Mouse (Mus musculus) ES-E14 (cell line): ENCODE data around the gene 2310061I04Rik. TPM values are rescaled to one million over a fixed set of nuclear protein-coding genes. Genes with fewer than 3 reads are reported as not detected.

Experiments
- DNase-seq: peaks from one replicate; pipeline ENCODE4 v3.0.0-alpha.2; 2013; ENCODE audit warnings: low read depth, low spot score
- H3K27ac ChIP-seq: 2 replicates; pipeline ENCODE4 v1.5.1; 2012; ENCODE audit warnings: low read depth, mild to moderate bottlenecking, low read length, moderate library complexity, mixed read lengths; ENCODE audit not compliant: poor library complexity, insufficient read depth, severe bottlenecking
- H3K36me3 ChIP-seq: 2 replicates; pipeline ENCODE4 v1.6.1; 2012; ENCODE audit warnings: mild to moderate bottlenecking, low read length, moderate library complexity, mixed read lengths; ENCODE audit not compliant: control insufficient read depth, poor library complexity, insufficient read depth, severe bottlenecking
- H3K4me1 ChIP-seq, 2 experiments: fragments of 150-350 bp in 1 of 2; sonication (generic) in 1 of 2; 2 replicates each; pipeline ENCODE4 v1.6.1; 2012; ENCODE audit warnings: low read length in 2 of 2, mild to moderate bottlenecking in 1 of 2, mixed read lengths in 1 of 2; ENCODE audit not compliant: control insufficient read depth in 2 of 2, insufficient read depth in 2 of 2, poor library complexity in 1 of 2
- H3K4me3 ChIP-seq, 2 experiments: fragments of 150-350 bp in 1 of 2; sonication (generic) in 1 of 2; 2 replicates each; pipeline ENCODE4 v1.5.1; 2012; ENCODE audit warnings: low read length in 2 of 2, low read depth in 1 of 2, mild to moderate bottlenecking in 1 of 2, mixed read lengths in 1 of 2; ENCODE audit not compliant: insufficient read depth in 1 of 2, poor library complexity in 1 of 2, severe bottlenecking in 1 of 2
- H3K9ac ChIP-seq: 2 replicates; pipeline ENCODE4 v1.6.1; 2012; ENCODE audit warnings: low read depth, mild to moderate bottlenecking, low read length, mixed read lengths; ENCODE audit not compliant: poor library complexity, insufficient read depth, severe bottlenecking
- H3K9me3 ChIP-seq: fragments of 150-350 bp; sonication (generic); 2 replicates; pipeline ENCODE4 v1.6.1; 2012; ENCODE audit warnings: low read depth, mild to moderate bottlenecking, low read length; ENCODE audit not compliant: control insufficient read depth, insufficient read depth
- CHD2 ChIP-seq: IDR thresholded peaks from 2 replicates; pipeline ENCODE4 v1.6.1; 2014; ENCODE audit warnings: mild to moderate bottlenecking, low read depth, low read length, inconsistent platforms
- HCFC1 ChIP-seq: IDR thresholded peaks from 2 replicates; pipeline ENCODE4 v1.6.1; 2012; ENCODE audit warnings: low read length, inconsistent platforms, borderline replicate concordance; ENCODE audit not compliant: insufficient read depth
- MAFK ChIP-seq: IDR thresholded peaks from 2 replicates; pipeline ENCODE4 v1.6.1; 2014; ENCODE audit warnings: mild to moderate bottlenecking, low read depth, low read length, inconsistent platforms; ENCODE audit not compliant: insufficient read depth
- ZC3H11A ChIP-seq: IDR thresholded peaks from 2 replicates; pipeline ENCODE4 v1.6.1; 2012; ENCODE audit warnings: low read depth, mild to moderate bottlenecking, inconsistent platforms, low read length, borderline replicate concordance
- ZNF384 ChIP-seq: IDR thresholded peaks from 2 replicates; pipeline ENCODE4 v1.6.1; 2012; ENCODE audit warnings: low read depth, low read length, inconsistent platforms
- in situ Hi-C, 2 experiments: fragments of 600-800 bp; cut with MboI; formaldehyde crosslinking; loops; one replicate each; pipeline ENCODE4 v1.15.1; 2025; ENCODE audit warnings: low sequenced_read_pairs in 2 of 2, inconsistent platforms in 1 of 2; ENCODE audit not compliant: unreplicated experiment in 2 of 2
- total RNA-seq: library from RNA; depleted of rRNA; stranded (reverse); fragments of 300-350 nt; gene quantifications from 2 replicates; pipeline ENCODE4 v1.2.3, GENCODE M21; 2012; rRNA removed

The 2310061I04Rik gene
- total RNA-seq, 1 experiment, result 13.6 TPM

- Histone ChIP-seq H3K4me1 (peaks cover 0 to 13% of the 10 kb centered on the region in 2 experiments; a peak in 3 of 4 replicates), H3K9me3 (no peaks in the 10 kb centered on the region), H3K27ac (no peak overlapping the region), H3K9ac (no peak overlapping the region), H3K36me3 (peaks cover 23% of the 10 kb centered on the region), H3K4me3 (no peak overlapping the region)
- in situ Hi-C loops, result no loop called here
- no peak for DNase-seq
- TF ChIP-seq HCFC1, result no peak
- TF ChIP-seq ZC3H11A, result no peak
- no peak for TF ChIP-seq ZNF384
- no peak for TF ChIP-seq CHD2
- TF ChIP-seq MAFK, result no peak
Observed at GRCm38 (mm10) chr17:35843514-35843913, 53.7 kb downstream of the 2310061I04Rik start.

Other genes with a start within 250 kb of the 2310061I04Rik start
- gene Vars2, start 229.8 kb downstream of the 2310061I04Rik start, total RNA-seq, result 58.5 and 90.3 TPM in 2 replicates
- 75.3 and 83.0 TPM in 2 replicates for gene Gtf2h4, start 223.7 kb downstream of the 2310061I04Rik start, total RNA-seq
- gene Ddr1, start 192.8 kb downstream of the 2310061I04Rik start, total RNA-seq, result 46.0 and 78.8 TPM in 2 replicates
- 29.3 and 32.3 TPM in 2 replicates for gene Ier3, start 75.7 kb downstream of the 2310061I04Rik start, total RNA-seq
- gene Flot1, start 74.2 kb downstream of the 2310061I04Rik start, total RNA-seq, result 31.6 and 34.6 TPM in 2 replicates
- 1,077 and 1,157 TPM in 2 replicates for gene Tubb5, start 59.1 kb downstream of the 2310061I04Rik start, total RNA-seq
- gene Mdc1, start 55.9 kb downstream of the 2310061I04Rik start, total RNA-seq, result 23.8 and 31.7 TPM in 2 replicates
- gene Nrm, start 36.1 kb downstream of the 2310061I04Rik start, total RNA-seq, result 24.7 and 43.0 TPM in 2 replicates
- gene Ppp1r18, start 31.8 kb downstream of the 2310061I04Rik start, total RNA-seq, result 23.2 and 29.9 TPM in 2 replicates
- 202 and 391 TPM in 2 replicates for gene Dhx16, start 17.6 kb downstream of the 2310061I04Rik start, total RNA-seq
- gene Atat1, start 12.6 kb upstream of the 2310061I04Rik start, total RNA-seq, result 12.5 and 12.9 TPM in 2 replicates
- gene Mrps18b, start 19.0 kb upstream of the 2310061I04Rik start, total RNA-seq, result 189 and 226 TPM in 2 replicates
- 64.8 and 68.2 TPM in 2 replicates for gene Ppp1r10, start 19.0 kb upstream of the 2310061I04Rik start, total RNA-seq
- 115 and 117 TPM in 2 replicates for gene Abcf1, start 72.3 kb upstream of the 2310061I04Rik start, total RNA-seq
- 51.6 and 64.1 TPM in 2 replicates for gene Gnl1, start 82.4 kb upstream of the 2310061I04Rik start, total RNA-seq
- 13.8 and 17.0 TPM in 2 replicates for gene Prr3, start 82.8 kb upstream of the 2310061I04Rik start, total RNA-seq
- not detected in 2 replicates for gene H2-T24, start 123.1 kb upstream of the 2310061I04Rik start, total RNA-seq
- 0.67 and 0.95 TPM in 2 replicates for gene H2-T23, start 135.4 kb upstream of the 2310061I04Rik start, total RNA-seq
- gene H2-T22, start 145.3 kb upstream of the 2310061I04Rik start, total RNA-seq, result 2.7 and 5.8 TPM in 2 replicates
- 0.18 and 0.21 TPM in 2 replicates for gene Gm6034, start 145.5 kb upstream of the 2310061I04Rik start, total RNA-seq
- 0.37 and 0.54 TPM in 2 replicates for gene Gm11127, start 160.9 kb upstream of the 2310061I04Rik start, total RNA-seq
- not detected in 2 replicates for gene Gm19684, start 224.2 kb upstream of the 2310061I04Rik start, total RNA-seq
- gene Gm7030, start 232.0 kb upstream of the 2310061I04Rik start, total RNA-seq, result 0.63 TPM in 1 of 2 replicates, not detected in the other